Mouse (Mus musculus) erythroblast, embryonic 14.5 days (primary cell): Measurements from ENCODE around the gene Nktr.

Experiments
- GATA1 ChIP-seq: IDR thresholded peaks from 2 replicates; pipeline ENCODE4 v1.6.1; 2012; ENCODE audit warnings: low read length, inconsistent platforms, mixed read lengths
- TAL1 ChIP-seq: IDR thresholded peaks from 3 replicates; pipeline ENCODE4 v1.6.1; 2012; ENCODE audit warnings: low read length, inconsistent platforms, mixed read lengths

DNA sequence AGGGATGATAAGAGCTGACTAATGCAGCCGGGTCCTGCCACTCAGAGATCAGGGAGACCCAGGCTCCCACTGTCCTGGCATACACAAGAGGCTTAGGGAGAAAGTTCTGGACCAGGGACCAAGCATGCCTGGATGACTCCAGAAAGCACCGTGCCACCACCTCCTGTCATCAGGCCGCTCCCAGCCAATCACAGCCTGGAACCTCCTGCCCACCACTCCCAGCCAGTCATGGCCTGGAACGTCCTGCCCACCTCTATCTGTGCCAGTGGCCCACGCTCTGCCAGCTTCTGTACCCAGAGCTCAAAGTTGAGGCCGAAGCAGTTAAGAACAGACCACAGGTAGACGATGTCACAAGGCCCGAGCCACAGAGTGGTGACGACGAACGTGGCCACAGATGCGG, 65.8 kb downstream of the Nktr start:
- TF ChIP-seq GATA1 (no peak), TAL1 (no peak)
